Mouse (Mus musculus): ENCODE measurements at regions not wholly inside any gene's neighbourhood (a gene's known extent, or its start where the extent isn't known, plus 50 kb on each side); places are given as distances from the start of the nearest gene placed in this dataset.

- Histone ChIP-seq H3K36me3 (ENCODE audit: control insufficient read depth) (no peaks in the 10 kb centered on the region), H3K27me3 (ENCODE audit: control insufficient read depth) (no peaks in the 10 kb centered on the region), H3K4me1 (ENCODE audit: control insufficient read depth) (no peaks in the 10 kb centered on the region), H3K4me3 (replicated peaks) (no peak overlapping the region), H3K9me3 (ENCODE audit: control insufficient read depth, low read length) (no peaks in the 10 kb centered on the region)
- TF ChIP-seq TAL1 (IDR thresholded peaks at IDR 0.05; ENCODE audit: low read length): no peak
- no peak for TF ChIP-seq GATA1 (IDR thresholded peaks at IDR 0.05; ENCODE audit: low read length)
These were observed 154.1 kb downstream of the Arrdc3 start for GRCm38 (mm10) chr13:81037316-81037715.

DNA sequence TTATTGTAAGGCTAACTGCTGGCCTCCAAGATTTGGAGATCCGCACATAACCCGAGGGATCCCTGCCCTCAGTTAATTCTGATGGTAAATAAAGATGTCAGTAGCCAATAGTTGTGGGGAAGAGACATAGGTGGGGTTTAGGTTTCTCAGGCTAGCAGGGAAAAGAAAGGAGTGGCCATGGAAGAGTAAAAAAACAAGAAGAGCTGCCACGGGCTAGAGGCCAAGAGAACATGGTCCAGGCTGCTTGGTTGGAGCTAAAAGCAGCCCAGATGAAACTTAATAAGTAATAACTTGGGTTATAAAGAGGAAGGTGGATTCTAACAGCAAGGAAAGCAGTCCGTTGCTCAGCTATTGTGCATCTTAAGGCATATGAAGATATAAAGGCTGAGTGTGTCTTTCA lies 155.6 kb downstream of the Arrdc3 start:
- no peak overlapping the region for H3K4me3 ChIP-seq (replicated peaks)
- TF ChIP-seq GATA1 (IDR thresholded peaks at IDR 0.05; ENCODE audit: low read length) (no peak), TAL1 (IDR thresholded peaks at IDR 0.05; ENCODE audit: low read length) (no peak)
- no peaks in the 10 kb centered on the region for H3K4me1 ChIP-seq (ENCODE audit: control insufficient read depth)
- H3K27me3 ChIP-seq (ENCODE audit: control insufficient read depth): no peaks in the 10 kb centered on the region
- H3K9me3 ChIP-seq (ENCODE audit: control insufficient read depth, low read length): no peaks in the 10 kb centered on the region
- H3K36me3 ChIP-seq (ENCODE audit: control insufficient read depth): no peaks in the 10 kb centered on the region

DNA sequence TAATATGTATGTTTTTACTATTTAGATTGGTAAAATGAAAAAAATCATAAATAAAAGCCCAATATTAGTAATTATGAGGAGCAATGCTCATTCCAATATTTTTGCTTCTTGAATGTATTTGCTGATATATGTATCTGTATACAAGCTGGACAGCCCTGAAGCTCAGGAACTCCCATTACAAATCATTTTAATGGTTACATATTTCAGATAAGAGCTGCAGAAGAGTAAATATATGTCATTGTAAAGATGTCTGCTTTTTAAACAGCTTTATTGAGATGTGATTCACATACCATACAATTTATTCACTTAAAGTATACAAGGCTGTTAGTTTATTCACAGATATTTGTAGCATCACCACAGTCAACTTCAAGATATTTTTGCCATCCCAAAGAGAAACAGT lies 157.3 kb downstream of the Arrdc3 start:
- Histone ChIP-seq H3K4me1 (ENCODE audit: control insufficient read depth) (no peaks in the 10 kb centered on the region), H3K36me3 (ENCODE audit: control insufficient read depth) (no peaks in the 10 kb centered on the region), H3K4me3 (replicated peaks) (no peak overlapping the region), H3K27me3 (ENCODE audit: control insufficient read depth) (no peaks in the 10 kb centered on the region), H3K9me3 (ENCODE audit: control insufficient read depth, low read length) (no peaks in the 10 kb centered on the region)
- TF ChIP-seq GATA1 (IDR thresholded peaks at IDR 0.05; ENCODE audit: low read length) (no peak), TAL1 (IDR thresholded peaks at IDR 0.05; ENCODE audit: low read length) (no peak)

DNA sequence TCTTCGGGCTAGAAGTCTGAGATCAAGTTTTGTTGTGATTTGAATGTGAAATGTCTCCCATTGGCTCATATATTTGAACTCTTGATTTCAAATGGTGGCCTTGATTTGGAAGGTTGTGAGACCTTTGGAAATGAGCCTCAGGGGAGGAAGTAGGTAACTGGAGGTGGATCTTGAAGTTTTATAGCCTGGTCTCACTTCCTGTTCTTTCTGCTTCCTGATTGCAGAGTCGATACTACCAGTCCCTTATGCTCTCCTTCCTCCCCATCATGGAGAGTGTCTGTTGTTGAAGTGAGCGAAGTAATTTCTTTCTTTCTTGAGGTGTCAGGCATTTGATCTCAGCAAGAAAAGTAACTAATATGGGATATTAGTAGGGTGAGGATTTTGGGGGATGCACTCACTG lies 158.5 kb downstream of the Arrdc3 start:
- no peaks in the 10 kb centered on the region for H3K27me3 ChIP-seq (ENCODE audit: control insufficient read depth)
- TF ChIP-seq TAL1 (IDR thresholded peaks at IDR 0.05; ENCODE audit: low read length) (no peak), GATA1 (IDR thresholded peaks at IDR 0.05; ENCODE audit: low read length) (no peak)
- no peak overlapping the region for H3K4me3 ChIP-seq (replicated peaks)
- H3K36me3 ChIP-seq (ENCODE audit: control insufficient read depth): no peaks in the 10 kb centered on the region
- H3K4me1 ChIP-seq (ENCODE audit: control insufficient read depth): no peaks in the 10 kb centered on the region
- no peaks in the 10 kb centered on the region for H3K9me3 ChIP-seq (ENCODE audit: control insufficient read depth, low read length)
